Mouse (Mus musculus): ENCODE data around the gene Lsm14a.
"Not testable (repeated sequence)": the region's sequence is repeated elsewhere in the genome, so short reads cannot be mapped to it uniquely, and the experiment has no call there.

Lsm14a gene

GRCm38 (mm10) chr7:34355629-34356028 lies 37.5 kb downstream of the Lsm14a start:
- no peak for DNase-seq

GRCm38 (mm10) chr7:34351997-34352396 lies 41.1 kb downstream of the Lsm14a start:
- peak; percentile 20 for DNase-seq

GRCm38 (mm10) chr7:34350166-34350565 lies 42.9 kb downstream of the Lsm14a start:
- no peak for DNase-seq

- no peak for DNase-seq
These were observed 45.1 kb downstream of the Lsm14a start for GRCm38 (mm10) chr7:34348011-34348410.

GRCm38 (mm10) chr7:34347041-34347440 lies 46.1 kb downstream of the Lsm14a start:
- no peak for DNase-seq

GRCm38 (mm10) chr7:34346505-34346904 lies 46.6 kb downstream of the Lsm14a start:
- no peak for DNase-seq

- DNase-seq = no peak
These were observed 50.9 kb downstream of the Lsm14a start for GRCm38 (mm10) chr7:34342040-34342793.

- no peak for DNase-seq
These were observed 52.3 kb downstream of the Lsm14a start for GRCm38 (mm10) chr7:34340841-34341240.

GRCm38 (mm10) chr7:34339164-34339489 lies 54.0 kb downstream of the Lsm14a start:
- no peak for DNase-seq

- no peak for DNase-seq
These were observed 54.5 kb downstream of the Lsm14a start for GRCm38 (mm10) chr7:34338445-34339163.

GRCm38 (mm10) chr7:34337268-34337667 lies 55.8 kb downstream of the Lsm14a start:
- no peak for DNase-seq

GRCm38 (mm10) chr7:34336545-34336944 lies 56.6 kb downstream of the Lsm14a start:
- DNase-seq = not testable (repeated sequence)

GRCm38 (mm10) chr7:34327493-34327892 lies 65.6 kb downstream of the Lsm14a start:
- DNase-seq = no peak

GRCm38 (mm10) chr7:34324857-34325256 lies 68.3 kb downstream of the Lsm14a start:
- no peak for DNase-seq

GRCm38 (mm10) chr7:34324005-34324404 lies 69.1 kb downstream of the Lsm14a start:
- DNase-seq = no peak

GRCm38 (mm10) chr7:34323351-34323750 lies 69.8 kb downstream of the Lsm14a start:
- DNase-seq = no peak

GRCm38 (mm10) chr7:34321958-34322357 lies 71.2 kb downstream of the Lsm14a start:
- DNase-seq = no peak

GRCm38 (mm10) chr7:34321119-34321518 lies 72.0 kb downstream of the Lsm14a start:
- DNase-seq = no peak

GRCm38 (mm10) chr7:34319957-34320356 lies 73.2 kb downstream of the Lsm14a start:
- DNase-seq = no peak

GRCm38 (mm10) chr7:34319123-34319522 lies 74.0 kb downstream of the Lsm14a start:
- no peak for DNase-seq

- DNase-seq = peak; percentile 28
These were observed 75.1 kb downstream of the Lsm14a start for GRCm38 (mm10) chr7:34317901-34318476.

- peak; percentile 85 for DNase-seq
These were observed 79.7 kb downstream of the Lsm14a start, which contains the start of gene 4931406P16Rik for GRCm38 (mm10) chr7:34313443-34313875. TSS of gene 4931406P16Rik (minus strand) at chr7:34313551.

GRCm38 (mm10) chr7:34312786-34313442 lies 80.2 kb downstream of the Lsm14a start:
- peak; percentile 35 for DNase-seq

Data from right cerebral cortex, postnatal 14 days (tissue).